Mouse (Mus musculus) heart, adult 2 months (tissue): ENCODE results near the gene Mrpl19. TPM values are rescaled to one million over a fixed set of nuclear protein-coding genes. Genes with fewer than 3 reads are reported as not detected.

Source experiments
- DNase-seq, 2 experiments: peaks; one replicate each; pipeline ENCODE4 v3.0.0; 2021
- H3K27ac ChIP-seq: fragments of 200-600 bp; 2 replicates; pipeline ENCODE4 v1.8.1; 2022
- H3K27me3 ChIP-seq: fragments of 200-500 bp; 2 replicates; pipeline ENCODE4 v1.6.1; 2012; ENCODE audit warnings: mild to moderate bottlenecking, low read length, inconsistent platforms, mixed read lengths; ENCODE audit not compliant: control insufficient read depth, insufficient read depth
- H3K36me3 ChIP-seq: fragments of 200-500 bp; 2 replicates; pipeline ENCODE4 v1.6.1; 2012; ENCODE audit warnings: low read length, inconsistent platforms; ENCODE audit not compliant: control insufficient read depth, insufficient read depth
- H3K4me1 ChIP-seq: fragments of 200-500 bp; 2 replicates; pipeline ENCODE4 v1.6.1; 2011; ENCODE audit warnings: low read length; ENCODE audit not compliant: control insufficient read depth, insufficient read depth
- H3K4me3 ChIP-seq: fragments of 200-600 bp; 2 replicates; pipeline ENCODE4 v1.8.1; 2022
- H3K79me2 ChIP-seq: fragments of 200-500 bp; replicated peaks from 2 replicates; pipeline ENCODE4 v1.6.1; 2012; ENCODE audit warnings: mild to moderate bottlenecking, inconsistent platforms, low read length, moderate library complexity, mixed read lengths; ENCODE audit not compliant: control insufficient read depth, insufficient read depth
- H3K9ac ChIP-seq: fragments of 200-500 bp; 2 replicates; pipeline ENCODE4 v1.6.1; 2012; ENCODE audit warnings: low read depth, mild to moderate bottlenecking, control low read depth, inconsistent platforms, low read length, mixed read lengths
- CTCF ChIP-seq: fragments of 200-600 bp; IDR thresholded peaks from 2 replicates; pipeline ENCODE4 v1.8.1; 2022; ENCODE audit warnings: antibody characterized with exemption, mild to moderate bottlenecking, moderate library complexity
- EP300 ChIP-seq: fragments of 200-500 bp; IDR thresholded peaks from 2 replicates; pipeline ENCODE4 v1.6.1; 2011; ENCODE audit warnings: low read depth, low read length, control low read depth; ENCODE audit not compliant: insufficient read depth
- POLR2A ChIP-seq: fragments of 200-500 bp; IDR thresholded peaks from 2 replicates; pipeline ENCODE4 v1.6.1; 2011; ENCODE audit warnings: mild to moderate bottlenecking, low read depth, low read length, control low read depth; ENCODE audit not compliant: insufficient read depth
- WGBS: fragments of 180-500 bp; shearing (Covaris S2); methylation state at CpG from one replicate; pipeline ENCODE4 v1.1.7; 2018; 5-methylcytosine and 5-hydroxymethylcytosine counted together
- intact Hi-C: fragments of 180-260 bp; cut with DNase I; formaldehyde crosslinking; loops from one replicate; pipeline ENCODE4 v1.15.1; 2025
- polyA plus RNA-seq: library from polyadenylated mRNA; depleted of rRNA; stranded (reverse); fragments of >200 nt; gene quantifications from 2 replicates; pipeline ENCODE4 v1.2.3, GENCODE M21; 2012; rRNA removed
- total RNA-seq, 2 experiments: library from RNA; stranded (reverse); gene quantifications; 2 replicates each; pipeline ENCODE4 v1.2.3; 2021

Gene Mrpl19
- total and polyA plus RNA-seq, 3 experiments, result 5.6 to 40.4 (median 33.7) TPM

- TF ChIP-seq CTCF (no peak), EP300 (no peak), POLR2A (no peak)
- H3K4me1 ChIP-seq, result peaks cover 2% of the 10 kb centered on the region; the same call in 1 of the 2 replicates
- H3K9ac ChIP-seq, result no peak overlapping the region; the same call in 1 of the 2 replicates
- no peak for DNase-seq
- 25% methylated on average over 5 of the region's 5 CpGs for WGBS
- no peaks in the 10 kb centered on the region for H3K79me2 ChIP-seq
- H3K27ac ChIP-seq, result no peak overlapping the region; the same call in none of the 2 replicates
- intact Hi-C loops, result loop anchor here (5.0 kb wide), 1 partner anchor 43 kb away; the partner anchor contains the start of gene Mrpl19
- peak overlapping the region; percentile 87 for H3K4me3 ChIP-seq
- no peaks in the 10 kb centered on the region for H3K27me3 ChIP-seq
- H3K36me3 ChIP-seq, result no peaks in the 10 kb centered on the region
Measured at GRCm38 (mm10) chr6:81924304-81924703, 41.5 kb downstream of the Mrpl19 start.

DNA sequence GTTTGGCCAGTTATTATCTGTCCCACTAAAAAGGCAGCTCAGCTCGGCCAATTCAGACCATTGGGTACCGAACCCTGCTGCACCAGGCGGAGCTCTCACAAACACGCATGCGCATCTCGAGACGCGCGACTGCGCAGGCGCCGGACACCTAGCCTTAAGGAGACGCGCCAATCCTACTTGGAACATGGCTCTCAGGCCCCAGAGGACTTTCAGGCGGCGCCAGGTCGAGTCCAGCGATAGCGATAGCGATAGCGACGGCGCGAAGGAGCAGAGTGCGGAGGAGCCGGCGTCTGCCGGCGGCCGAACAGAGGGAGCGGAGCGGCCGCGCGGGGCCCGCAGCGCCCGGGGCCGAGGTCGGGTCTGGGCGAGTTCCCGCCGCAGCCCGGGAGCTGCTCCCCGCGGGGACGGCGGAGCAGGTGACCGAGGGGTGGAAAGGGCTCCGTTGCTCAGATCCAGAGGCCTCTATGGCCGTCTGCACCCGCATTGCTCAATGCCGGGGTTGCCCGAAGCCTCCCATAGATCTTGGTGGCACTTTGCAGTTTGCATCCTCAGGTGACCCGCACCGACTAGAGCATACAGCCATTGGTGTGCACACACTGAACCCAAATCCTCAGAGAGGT lies 42.1 kb downstream of the Mrpl19 start, which contains the start of gene Gcfc2:
TSS of gene Gcfc2 (plus strand) at position 147 of the 620 bp plus-strand sequence.
- intact Hi-C loops, result loop anchor here (5.0 kb wide), 1 partner anchor 44 kb away; the partner anchor contains the start of gene Mrpl19
- Histone ChIP-seq H3K27me3 (no peaks in the 10 kb centered on the region), H3K9ac (peak within 1 kb of the TSS; percentile 83), H3K79me2 (no peaks in the 10 kb centered on the region), H3K27ac (peak within 1 kb of the TSS; percentile 75), H3K4me3 (peak within 1 kb of the TSS; percentile 87), H3K4me1 (peaks cover 2% of the 10 kb centered on the region; the same call in 1 of the 2 replicates), H3K36me3 (no peaks in the 10 kb centered on the region)
- TF ChIP-seq CTCF (no peak), EP300 (0 out of 2 replicates have a peak, but pooled peaks have one; percentile 31), POLR2A (peak; percentile 78)
- peak; percentile 95 to 99 for DNase-seq
- WGBS, result under 1% methylated on average over 56 of the region's 56 CpGs

DNA sequence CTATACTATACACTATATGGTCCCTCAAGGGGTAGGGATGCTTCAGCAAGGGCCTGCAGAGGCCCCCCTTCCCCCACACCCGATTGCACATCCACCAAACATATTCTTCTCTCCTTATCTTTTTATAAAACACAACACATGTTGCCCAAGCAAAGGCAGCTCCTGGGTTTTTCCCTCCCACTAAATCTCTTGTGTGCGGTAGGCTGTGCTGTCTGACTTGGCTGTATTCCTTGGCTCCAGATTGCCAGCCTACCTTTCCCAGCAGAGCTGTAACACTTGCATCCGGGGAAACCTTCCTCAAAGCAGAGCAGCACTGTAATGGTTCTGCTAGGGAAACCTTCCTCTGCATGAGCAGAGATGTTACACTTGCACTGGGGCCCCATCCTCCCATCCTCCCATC lies 53.6 kb downstream of the Mrpl19 start:
- H3K79me2 ChIP-seq, result no peaks in the 10 kb centered on the region
- intact Hi-C loops, result no loop called here
- no peak for DNase-seq
- H3K27me3 ChIP-seq, result no peaks in the 10 kb centered on the region
- no peaks in the 10 kb centered on the region for H3K36me3 ChIP-seq
- no peak overlapping the region for H3K27ac ChIP-seq
- no peaks in the 10 kb centered on the region for H3K4me1 ChIP-seq
- TF ChIP-seq CTCF (no peak), POLR2A (no peak), EP300 (no peak)
- no peak overlapping the region for H3K9ac ChIP-seq
- 48% methylated on average over 3 of the region's 3 CpGs for WGBS
- H3K4me3 ChIP-seq, result no peak overlapping the region

- Histone ChIP-seq H3K4me3 (no peak overlapping the region), H3K9ac (no peak overlapping the region), H3K27ac (no peak overlapping the region), H3K36me3 (no peaks in the 10 kb centered on the region), H3K27me3 (no peaks in the 10 kb centered on the region), H3K79me2 (no peaks in the 10 kb centered on the region), H3K4me1 (no peaks in the 10 kb centered on the region)
- no peak for TF ChIP-seq POLR2A
- no peak for TF ChIP-seq CTCF
- no peak for TF ChIP-seq EP300
- intact Hi-C loops, result no loop called here
- 81% methylated on average over 4 of the region's 4 CpGs for WGBS
- no peak for DNase-seq
Measured at GRCm38 (mm10) chr6:81911713-81912112, 54.0 kb downstream of the Mrpl19 start.

DNA sequence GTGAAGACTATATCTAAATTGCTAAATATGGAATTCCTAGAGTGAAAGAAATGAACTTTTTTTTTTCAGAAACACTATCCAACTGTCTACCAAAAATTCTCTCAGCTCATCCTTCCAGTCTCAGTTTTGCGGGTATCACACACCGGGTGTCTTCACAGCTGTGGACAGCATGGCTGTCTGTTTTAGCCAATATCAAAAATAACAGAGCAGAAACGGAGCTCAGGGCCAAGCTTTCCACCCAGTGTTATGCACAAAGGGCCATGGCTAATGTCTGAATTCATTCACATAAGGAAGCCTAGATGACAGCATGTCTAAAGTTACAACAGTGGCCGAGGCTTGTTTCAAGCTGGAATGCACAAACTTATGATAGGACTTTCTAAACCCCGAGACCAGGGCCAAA lies 54.5 kb downstream of the Mrpl19 start:
- WGBS, result 50% methylated on average over 5 of the region's 5 CpGs
- Histone ChIP-seq H3K27me3 (no peaks in the 10 kb centered on the region), H3K36me3 (no peaks in the 10 kb centered on the region), H3K4me3 (no peak overlapping the region), H3K79me2 (no peaks in the 10 kb centered on the region), H3K4me1 (no peaks in the 10 kb centered on the region), H3K9ac (no peak overlapping the region), H3K27ac (no peak overlapping the region)
- intact Hi-C loops, result no loop called here
- DNase-seq, result no peak
- TF ChIP-seq CTCF, result no peak
- TF ChIP-seq POLR2A, result no peak
- no peak for TF ChIP-seq EP300

DNA sequence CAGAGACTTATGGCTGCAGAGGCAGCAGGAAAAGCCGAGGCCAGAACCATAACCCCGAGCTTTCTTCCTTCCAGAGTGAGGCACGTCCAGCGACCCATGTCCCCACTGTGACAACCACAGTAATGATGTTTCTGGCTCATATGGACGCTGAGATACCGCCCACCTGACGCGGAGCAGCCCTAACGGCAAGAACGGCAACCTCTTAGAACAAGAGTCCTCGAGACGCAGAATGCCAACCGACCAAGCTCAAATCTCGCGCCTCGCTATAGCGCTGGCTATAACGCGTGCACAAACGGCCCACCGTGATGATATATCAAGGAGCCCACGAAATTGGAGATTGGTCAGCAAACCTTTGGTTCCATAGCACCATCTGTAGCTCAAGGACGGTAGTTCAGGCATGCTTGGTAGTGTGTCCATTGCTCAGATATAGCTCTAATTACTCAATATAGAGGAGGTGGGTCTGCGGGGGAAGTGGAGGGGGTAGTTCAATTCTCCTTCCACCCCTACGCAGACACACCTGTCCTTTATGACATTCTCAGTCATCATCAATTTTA lies 55.4 kb downstream of the Mrpl19 start:
- no peaks in the 10 kb centered on the region for H3K36me3 ChIP-seq
- H3K27me3 ChIP-seq, result no peaks in the 10 kb centered on the region
- H3K79me2 ChIP-seq, result no peaks in the 10 kb centered on the region
- no peak overlapping the region for H3K4me3 ChIP-seq
- no peak for TF ChIP-seq EP300
- TF ChIP-seq POLR2A, result no peak
- no peak for TF ChIP-seq CTCF
- no peak overlapping the region for H3K9ac ChIP-seq
- no peak for DNase-seq
- WGBS, result 82% methylated on average over 25 of the region's 25 CpGs
- no peak overlapping the region for H3K27ac ChIP-seq
- H3K4me1 ChIP-seq, result no peaks in the 10 kb centered on the region
- intact Hi-C loops, result no loop called here

Other genes with a start within 250 kb of the Mrpl19 start
- gene Gcfc2, start 42.3 kb downstream of the Mrpl19 start, total RNA-seq, result 1 to 10 TPM; 3.2 to 3.8 TPM
- 1.1 and 2.9 TPM in 2 replicates for gene Gcfc2, start 42.3 kb downstream of the Mrpl19 start, polyA plus RNA-seq
- gene Eva1a, start 75.1 kb upstream of the Mrpl19 start, total RNA-seq, result 1 to 10 TPM; 1.8 to 2.4 TPM
- 2.0 and 2.5 TPM in 2 replicates for gene Eva1a, start 75.1 kb upstream of the Mrpl19 start, polyA plus RNA-seq